Mouse (Mus musculus) inflammation-experienced regulatory T-cells, adult 16 weeks (primary cell): ENCODE data around the gene Gm20795. TPM values are rescaled to one million over a fixed set of nuclear protein-coding genes. Genes with fewer than 3 reads are reported as not detected.

Experiments
- polyA plus RNA-seq: library from polyadenylated mRNA; unstranded; fragments of 100-300 nt; shearing (Covaris generic); gene quantifications from one replicate; pipeline ENCODE4 v1.2.1, GENCODE M21; 2017

The Gm20795 gene
- polyA plus RNA-seq: not detected

GRCm38 (mm10) chrY:40804614-40805013 lies at the start of gene Gm20795:
Gene Gm20795, plus strand, starts transcription at chrY:40804914.

GRCm38 (mm10) chrY:40775665-40776064 lies 29.0 kb upstream of the Gm20795 start, which contains the start of gene Gm21797:
Gene Gm21797, minus strand, starts transcription at chrY:40775765.

Other genes with a start within 250 kb of the Gm20795 start
- gene Gm21852, start 152.9 kb upstream of the Gm20795 start, polyA plus RNA-seq: not detected
- gene Gm21797, start 29.1 kb upstream of the Gm20795 start, polyA plus RNA-seq: not detected